Mouse (Mus musculus): ENCODE data around the gene Atxn7l2.

Gene Atxn7l2

GRCm38 (mm10) chr3:108210771-108211139 lies at the start of gene Atxn7l2:
Gene Atxn7l2, minus strand, starts transcription at chr3:108210934.
- DNase-seq (ENCODE audit: low read depth, low spot score): peak; percentile 90

GRCm38 (mm10) chr3:108259319-108259718 lies 48.6 kb upstream of the Atxn7l2 start:
- peak; percentile 17 for DNase-seq (ENCODE audit: low read depth, low spot score)

- DNase-seq (ENCODE audit: low read depth, low spot score): no peak
These were observed 47.2 kb upstream of the Atxn7l2 start for GRCm38 (mm10) chr3:108257831-108258500.

- DNase-seq (ENCODE audit: low read depth, low spot score): peak; percentile 99
These were observed 46.2 kb upstream of the Atxn7l2 start, which contains the start of gene Psma5 for GRCm38 (mm10) chr3:108256719-108257637. Gene Psma5, plus strand, starts transcription at chr3:108256926.

- DNase-seq (ENCODE audit: low read depth, low spot score): no peak
These were observed 36.1 kb upstream of the Atxn7l2 start for GRCm38 (mm10) chr3:108246857-108247256.

- no peak for DNase-seq (ENCODE audit: low read depth, low spot score)
These were observed 30.6 kb upstream of the Atxn7l2 start for GRCm38 (mm10) chr3:108241243-108241839.

- peak; percentile 49 for DNase-seq (ENCODE audit: low read depth, low spot score)
These were observed 26.9 kb upstream of the Atxn7l2 start for GRCm38 (mm10) chr3:108237474-108238102.

GRCm38 (mm10) chr3:108231646-108232045 lies 20.9 kb upstream of the Atxn7l2 start:
- no peak for DNase-seq (ENCODE audit: low read depth, low spot score)

- no peak for DNase-seq (ENCODE audit: low read depth, low spot score)
These were observed 16.8 kb upstream of the Atxn7l2 start for GRCm38 (mm10) chr3:108227521-108227920.

GRCm38 (mm10) chr3:108226558-108227350 lies 16.0 kb upstream of the Atxn7l2 start, which contains the start of gene Sypl2:
Gene Sypl2, minus strand, starts transcription at chr3:108226648.
- peak; percentile 72 for DNase-seq (ENCODE audit: low read depth, low spot score)

- DNase-seq (ENCODE audit: low read depth, low spot score): no peak
These were observed 15.2 kb upstream of the Atxn7l2 start for GRCm38 (mm10) chr3:108225711-108226557.

GRCm38 (mm10) chr3:108220661-108221060 lies 9.9 kb upstream of the Atxn7l2 start:
- DNase-seq (ENCODE audit: low read depth, low spot score): no peak

- DNase-seq (ENCODE audit: low read depth, low spot score): peak; percentile 59
These were observed 4.0 kb upstream of the Atxn7l2 start for GRCm38 (mm10) chr3:108214734-108215133.

- DNase-seq (ENCODE audit: low read depth, low spot score): no peak
These were observed 1.7 kb upstream of the Atxn7l2 start for GRCm38 (mm10) chr3:108212406-108212805.

- DNase-seq (ENCODE audit: low read depth, low spot score): no peak
These were observed 1.1 kb upstream of the Atxn7l2 start for GRCm38 (mm10) chr3:108211845-108212244.

GRCm38 (mm10) chr3:108209946-108210770 lies 576 bp downstream of the Atxn7l2 start:
- peak; percentile 98 for DNase-seq (ENCODE audit: low read depth, low spot score)

- DNase-seq (ENCODE audit: low read depth, low spot score): no peak
These were observed 1.2 kb downstream of the Atxn7l2 start for GRCm38 (mm10) chr3:108209536-108209935.

- DNase-seq (ENCODE audit: low read depth, low spot score): no peak
These were observed 1.7 kb downstream of the Atxn7l2 start for GRCm38 (mm10) chr3:108209001-108209400.

Data from ES-CJ7 (cell line).